Mouse (Mus musculus) brain, embryonic 14.5 days (tissue): Measurements from ENCODE around the gene Fbxo48.

Experiments used
- CTCF ChIP-seq: fragments of 200-500 bp; IDR thresholded peaks from 2 replicates; pipeline ENCODE4 v1.5.1; 2012; ENCODE audit warnings: inconsistent platforms, mild to moderate bottlenecking, moderate library complexity, borderline replicate concordance; ENCODE audit not compliant: insufficient read depth, insufficient read length; ENCODE audit errors: extremely low read depth
- POLR2A ChIP-seq: fragments of 200-500 bp; IDR thresholded peaks from 2 replicates; pipeline ENCODE4 v1.6.1; 2012; ENCODE audit warnings: mild to moderate bottlenecking, inconsistent platforms, borderline replicate concordance; ENCODE audit not compliant: poor library complexity, insufficient read depth, insufficient read length, severe bottlenecking; ENCODE audit errors: extremely low read depth

DNA sequence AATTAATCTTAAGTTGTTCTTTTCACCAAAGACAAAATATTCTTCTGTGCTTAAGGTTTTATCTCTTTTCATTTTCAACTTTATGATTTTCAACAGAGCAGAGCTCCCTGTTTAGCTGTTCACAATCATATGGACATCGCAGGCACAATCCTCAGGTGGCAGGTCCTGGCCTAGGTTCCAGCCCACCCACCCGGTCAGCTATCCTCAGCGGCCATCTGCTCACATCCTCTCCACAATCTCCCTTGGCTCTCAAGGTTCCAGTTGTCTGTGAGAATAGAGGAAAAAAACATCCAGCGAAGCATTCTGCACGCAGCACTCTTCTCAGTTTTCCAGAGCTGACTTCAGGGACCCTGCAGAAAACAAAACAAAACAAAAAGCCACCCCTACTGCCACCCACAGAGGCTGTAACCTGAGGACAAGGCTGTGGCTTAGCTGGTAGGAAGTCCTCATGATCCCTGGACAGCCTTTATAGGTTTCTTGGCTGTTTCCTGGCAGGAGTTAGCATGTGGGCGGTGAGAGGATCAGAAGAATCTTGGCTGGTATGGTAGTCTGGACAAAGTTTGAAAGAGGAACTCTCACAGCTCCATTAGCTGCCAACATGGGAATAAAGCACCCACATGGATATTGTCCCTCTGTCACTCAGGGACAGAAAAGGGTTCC is 15.5 kb upstream of the Fbxo48 start:
- TF ChIP-seq CTCF = no peak
- no peak for TF ChIP-seq POLR2A
